Mouse (Mus musculus) T-cell, adult 2 months (primary cell): ENCODE data around the gene Slc22a16.
"Not testable (repeated sequence)": the region's sequence is repeated elsewhere in the genome, so short reads cannot be mapped to it uniquely, and the experiment has no call there.

Experiments used
- DNase-seq: peaks from one replicate; pipeline ENCODE4 v3.0.0; 2022; ENCODE audit warnings: low spot score

The Slc22a16 gene

DNA sequence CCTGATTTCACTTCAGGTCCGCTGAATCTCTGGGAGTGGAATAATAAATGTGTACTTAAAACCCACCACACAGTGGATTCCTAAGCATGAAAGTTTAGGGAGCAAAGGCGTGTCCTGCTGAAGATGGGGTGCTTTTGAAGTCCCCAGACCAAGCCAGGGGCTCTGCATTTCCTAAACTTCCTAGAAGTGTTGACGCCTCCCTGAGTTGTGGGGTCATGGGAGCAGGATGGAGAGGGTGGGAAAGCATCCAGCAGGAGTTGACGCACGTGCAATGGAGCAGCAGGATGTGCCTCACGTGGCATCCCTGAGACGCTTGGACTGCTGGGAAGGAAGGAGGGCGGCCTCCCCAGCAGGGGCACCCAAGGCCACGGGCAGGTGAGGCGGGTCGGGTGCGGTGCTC, at the start of gene Slc22a16:
Gene Slc22a16 (plus strand): TSS at position 301 of the 400 bp plus-strand sequence.
- DNase-seq: no peak

DNA sequence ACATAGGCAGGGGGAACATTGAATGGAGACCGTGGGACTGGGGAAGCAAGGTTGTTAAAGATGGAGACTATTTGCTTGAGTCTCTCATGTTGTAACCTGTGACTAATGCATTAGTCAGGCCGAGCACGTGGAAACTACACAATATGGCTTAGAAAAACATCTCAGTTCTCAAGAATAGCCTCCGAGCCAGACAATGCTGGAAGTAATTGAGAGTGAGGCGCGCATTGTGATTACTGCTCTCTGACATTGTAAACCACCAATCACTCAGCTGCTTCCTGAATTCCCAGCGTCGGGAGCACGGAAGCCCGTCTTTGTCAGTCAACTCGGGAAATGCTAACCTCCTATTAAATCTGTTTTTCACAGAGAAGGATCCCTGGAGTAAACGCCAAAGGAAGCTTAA, 48.6 kb upstream of the Slc22a16 start:
- DNase-seq: no peak

DNA sequence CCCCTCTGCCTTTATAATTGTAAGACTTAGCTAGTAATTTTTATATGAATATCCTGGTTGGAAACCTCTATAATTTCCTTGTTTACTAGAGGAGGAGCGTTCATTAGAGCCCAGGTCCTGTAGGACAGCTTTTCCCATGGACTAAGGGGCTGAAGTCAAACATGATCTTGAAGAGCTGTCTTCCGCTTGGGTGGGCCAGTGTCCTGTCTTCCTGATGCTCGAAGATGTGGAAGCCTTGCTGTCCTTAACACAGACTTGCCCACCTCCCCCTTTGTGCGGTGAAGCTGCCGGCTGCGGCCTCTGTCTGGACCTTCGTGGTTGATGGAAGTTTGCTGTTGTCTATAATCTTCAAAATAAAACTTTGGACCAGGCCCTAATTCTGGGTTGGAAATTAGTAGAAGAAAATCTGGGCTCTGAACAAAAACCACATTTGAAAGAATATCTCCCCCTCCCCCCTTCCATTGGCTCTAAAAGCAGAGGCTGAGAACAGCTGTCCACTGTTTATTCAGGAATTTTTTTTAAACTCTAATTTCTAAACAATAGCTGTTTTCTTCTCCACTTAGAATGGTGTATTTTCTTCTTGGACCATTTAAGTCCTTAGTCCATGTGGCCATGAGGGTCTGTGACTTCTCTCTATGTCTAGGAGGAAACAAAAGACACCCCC, 46.7 kb upstream of the Slc22a16 start:
- no peak for DNase-seq

DNA sequence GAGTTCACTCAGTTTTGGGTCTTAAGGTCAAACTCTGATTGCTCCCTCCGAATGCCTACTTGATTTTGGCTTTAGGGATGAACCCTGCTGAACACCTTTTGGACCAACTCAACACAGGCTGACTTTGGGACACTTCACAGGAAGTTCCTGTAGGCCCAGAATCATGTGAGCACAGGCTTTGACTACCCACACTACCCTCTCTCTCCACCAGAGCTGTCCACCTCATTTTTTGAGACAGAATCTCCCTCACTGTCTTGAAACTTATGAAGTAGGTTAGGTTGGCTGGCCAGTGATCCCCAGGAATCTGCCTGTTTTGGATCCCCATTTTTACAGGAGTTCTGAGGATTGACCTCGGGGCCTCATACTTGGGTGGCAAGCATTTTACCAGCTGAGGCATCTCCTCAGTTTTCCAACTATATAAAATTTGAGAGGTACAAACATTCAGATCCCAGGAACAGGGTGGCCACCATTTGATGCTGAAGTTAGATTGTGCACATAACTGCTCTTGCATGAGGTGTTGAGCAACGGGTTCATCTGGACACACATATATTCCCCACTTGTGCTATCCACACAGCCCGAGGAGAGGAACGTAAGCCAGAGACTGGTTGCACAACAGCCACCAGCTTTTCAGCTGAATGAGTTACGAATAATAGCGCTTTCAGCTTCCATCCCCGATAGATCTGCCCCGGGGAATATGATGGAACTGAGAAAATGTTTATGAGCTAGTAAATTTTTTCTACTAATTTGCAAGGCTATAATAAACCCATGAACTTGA, 45.9 kb upstream of the Slc22a16 start:
- DNase-seq: no peak

DNA sequence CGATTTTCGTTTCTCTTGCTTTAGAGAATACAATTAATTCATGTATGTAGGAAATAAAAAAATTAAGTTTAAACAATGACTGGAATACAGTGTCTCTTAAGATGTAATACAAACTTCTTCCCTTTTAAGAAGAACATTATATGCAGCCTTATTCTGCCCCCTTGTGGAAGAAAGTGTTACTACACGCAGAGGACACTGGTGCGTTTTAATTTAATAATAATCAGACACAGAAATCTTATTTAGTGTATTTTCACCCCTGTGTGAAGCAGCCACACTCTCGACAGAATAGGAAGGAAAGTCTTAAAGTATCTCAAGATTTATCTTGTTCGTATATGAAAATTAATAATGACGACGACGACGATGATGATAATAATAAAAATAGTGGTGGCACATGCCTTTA, 45.1 kb upstream of the Slc22a16 start:
- peak; percentile 59 for DNase-seq

DNA sequence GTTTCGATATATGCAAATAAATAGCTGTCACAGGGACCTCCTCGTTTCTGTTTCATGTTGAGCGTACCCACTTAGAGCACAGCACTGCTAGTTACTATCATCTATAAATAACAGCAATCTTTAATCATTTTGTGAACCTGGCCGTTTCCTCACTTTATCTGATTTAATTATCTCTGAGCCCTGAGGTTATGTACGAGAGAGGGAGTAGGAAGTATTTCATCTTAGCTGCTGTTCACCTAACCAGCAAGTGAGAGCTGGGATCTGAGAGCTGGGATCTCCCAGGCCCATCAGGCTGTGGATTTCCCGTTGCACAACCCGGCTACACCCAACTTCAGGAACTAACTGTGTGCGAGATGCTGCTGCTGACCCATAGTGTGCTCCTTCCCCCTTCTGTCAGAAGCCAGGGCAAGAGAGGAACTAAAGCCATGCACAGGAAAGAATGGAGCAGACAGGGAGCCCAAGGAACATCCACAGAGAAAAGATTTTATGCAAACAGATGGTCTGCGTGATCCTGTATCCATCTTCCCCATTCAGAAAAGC, 44.5 kb upstream of the Slc22a16 start:
- no peak for DNase-seq

DNA sequence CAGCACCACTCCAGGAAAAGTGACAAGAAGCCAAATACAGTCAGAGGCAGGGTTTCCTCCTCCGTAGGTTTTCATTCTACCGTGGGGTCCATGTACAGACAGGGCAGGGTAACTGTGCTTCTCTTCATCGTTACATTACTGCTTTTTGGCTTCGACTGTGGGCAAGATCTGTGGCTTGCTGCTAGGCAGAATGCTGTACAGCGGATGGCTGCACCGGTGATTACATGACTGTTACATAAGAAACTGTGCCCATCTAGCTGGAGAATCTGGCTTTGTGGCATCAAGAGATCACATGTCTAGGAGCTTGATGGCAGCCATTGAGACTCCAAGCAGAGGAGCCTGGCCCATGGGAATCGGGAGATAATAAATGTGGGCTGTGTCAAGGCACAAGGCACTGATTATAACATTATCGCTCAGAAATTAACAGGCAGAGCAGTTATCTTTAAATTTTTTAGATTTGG, 43.8 kb upstream of the Slc22a16 start:
- no peak for DNase-seq

DNA sequence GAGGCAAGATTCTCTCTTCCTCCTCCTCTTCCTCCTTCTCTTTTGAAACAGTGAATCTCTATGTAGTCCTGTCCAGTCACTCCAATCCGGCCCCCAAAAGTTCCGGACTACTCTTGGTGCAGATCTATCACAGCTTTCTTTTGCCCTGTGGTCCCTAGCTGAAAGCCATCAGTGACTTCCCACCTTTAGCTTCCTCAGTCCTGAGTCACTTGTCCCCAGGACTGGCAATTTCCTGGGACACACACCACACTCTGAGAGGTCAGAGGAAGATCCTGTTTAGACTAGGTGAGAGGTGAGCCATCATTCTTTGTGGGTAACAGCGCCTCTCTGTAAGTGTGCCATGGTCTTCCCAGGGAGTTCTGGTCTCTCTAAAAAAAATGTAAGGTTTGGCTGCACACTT, 43.1 kb upstream of the Slc22a16 start:
- DNase-seq: no peak

DNA sequence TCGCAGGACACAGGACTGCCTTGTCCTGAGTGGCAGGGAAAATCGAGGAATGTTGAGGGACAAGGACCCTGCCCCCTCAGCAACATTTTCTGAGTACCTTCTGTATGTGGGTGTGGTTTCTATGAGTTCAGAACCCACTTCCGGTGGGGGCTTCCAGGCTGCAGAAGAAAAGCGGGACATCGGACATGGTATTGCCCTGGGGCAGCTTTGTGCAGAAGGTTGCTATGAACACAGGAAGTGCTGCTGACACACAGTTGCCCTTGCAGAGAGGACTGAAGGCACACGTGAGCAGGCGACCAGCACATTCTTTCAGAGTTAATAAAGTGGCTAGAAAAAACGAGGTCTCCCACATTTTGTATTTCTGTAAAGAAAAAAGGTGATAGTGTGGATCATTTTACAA, 42.6 kb upstream of the Slc22a16 start:
- DNase-seq: peak; percentile 62

DNA sequence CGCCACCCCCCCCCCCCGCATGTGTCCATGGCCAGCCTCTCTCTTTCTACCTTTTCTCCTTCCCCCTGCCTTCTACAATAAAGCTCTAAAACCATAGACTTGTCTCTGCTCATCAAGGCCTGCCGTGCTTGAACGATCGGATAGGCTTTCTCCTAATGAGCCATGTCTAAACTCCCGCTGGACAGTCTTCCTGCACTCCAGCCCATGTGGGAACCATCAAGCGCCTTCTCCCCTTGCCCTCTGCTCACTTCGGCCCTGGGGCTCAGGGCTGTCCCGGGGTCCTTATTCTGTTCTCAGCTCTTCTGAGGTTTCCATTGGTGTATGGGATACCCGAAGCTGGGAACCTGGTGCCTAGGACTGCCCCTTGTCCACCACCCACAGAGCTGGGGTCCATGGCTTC, 41.5 kb upstream of the Slc22a16 start:
- DNase-seq: no peak

DNA sequence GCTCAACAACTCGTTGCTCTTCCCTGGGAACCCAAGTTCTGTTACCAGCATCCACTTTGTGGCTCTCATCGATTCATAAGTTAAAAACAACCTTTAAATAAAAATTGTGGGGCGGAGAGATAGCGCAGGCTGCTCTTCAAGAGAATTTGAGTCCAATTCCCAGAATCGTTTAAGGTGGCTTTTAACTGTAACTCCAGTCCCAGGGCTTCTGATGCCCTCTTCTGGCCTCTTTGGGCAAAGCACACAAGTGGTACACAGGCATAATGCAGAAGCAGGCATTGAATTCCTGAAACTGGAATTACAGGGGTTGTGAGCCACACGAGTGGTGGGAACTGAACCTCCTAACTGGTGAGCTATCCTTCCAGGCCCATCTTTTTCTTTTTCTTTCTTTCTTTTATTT, 40.5 kb upstream of the Slc22a16 start:
- peak; percentile 67 for DNase-seq

DNA sequence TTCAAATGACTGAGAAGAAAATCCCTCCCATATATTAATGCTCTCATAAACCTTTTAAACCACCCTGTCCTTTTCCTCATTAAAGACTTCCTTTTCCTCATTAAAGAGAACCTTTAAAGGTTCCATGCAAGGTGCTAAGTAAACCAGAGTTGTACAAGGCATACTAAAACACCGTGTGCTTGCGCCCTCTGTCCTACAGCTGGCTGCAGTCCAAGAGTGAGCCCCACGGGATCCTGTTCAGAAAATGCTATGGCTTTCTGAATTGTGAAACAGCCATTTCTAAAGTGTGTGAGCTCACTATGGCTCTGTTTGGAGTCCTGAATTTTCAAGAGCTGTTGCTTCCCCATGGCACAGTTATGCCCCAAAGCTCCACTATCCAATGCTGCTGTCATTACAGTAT, 39.5 kb upstream of the Slc22a16 start:
- no peak for DNase-seq

DNA sequence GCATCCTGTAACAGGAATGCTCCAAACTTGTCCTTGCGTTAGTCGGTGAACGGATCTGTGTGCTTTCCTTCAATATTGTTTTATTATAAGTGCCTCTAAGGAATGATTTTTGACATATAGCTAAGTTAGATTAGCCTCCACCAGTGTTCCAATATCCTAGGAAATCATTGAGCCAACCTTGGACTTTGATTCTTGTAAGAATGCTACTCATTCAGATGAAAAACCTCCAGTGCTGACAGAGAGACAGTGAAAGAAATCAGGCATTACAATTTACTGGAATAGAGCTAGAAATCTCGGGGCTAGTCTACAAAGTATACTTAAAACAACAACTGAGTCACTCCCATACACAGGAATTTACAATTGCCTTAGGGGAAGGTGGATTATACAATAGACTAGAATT, 37.5 kb upstream of the Slc22a16 start:
- DNase-seq: not testable (repeated sequence)

DNA sequence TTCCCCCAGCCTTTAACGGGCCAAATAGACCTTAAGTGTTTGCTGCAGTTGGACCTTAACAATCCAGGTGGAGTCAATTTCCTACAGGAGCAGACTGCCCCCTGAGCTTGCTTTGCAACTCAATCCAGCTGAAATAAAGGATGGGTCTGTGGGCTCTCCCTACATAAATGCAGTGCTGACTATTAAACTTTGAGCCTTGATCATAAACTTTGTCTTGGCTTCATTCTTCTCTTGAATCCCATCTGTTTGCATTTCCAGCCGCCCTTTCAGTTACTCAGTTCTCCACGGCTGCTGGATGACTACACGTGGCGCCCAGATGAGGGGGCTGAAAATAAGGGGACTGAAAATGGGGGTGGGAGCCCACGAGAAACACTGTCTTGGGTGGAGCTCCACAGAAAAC, 28.8 kb upstream of the Slc22a16 start:
- DNase-seq: no peak

DNA sequence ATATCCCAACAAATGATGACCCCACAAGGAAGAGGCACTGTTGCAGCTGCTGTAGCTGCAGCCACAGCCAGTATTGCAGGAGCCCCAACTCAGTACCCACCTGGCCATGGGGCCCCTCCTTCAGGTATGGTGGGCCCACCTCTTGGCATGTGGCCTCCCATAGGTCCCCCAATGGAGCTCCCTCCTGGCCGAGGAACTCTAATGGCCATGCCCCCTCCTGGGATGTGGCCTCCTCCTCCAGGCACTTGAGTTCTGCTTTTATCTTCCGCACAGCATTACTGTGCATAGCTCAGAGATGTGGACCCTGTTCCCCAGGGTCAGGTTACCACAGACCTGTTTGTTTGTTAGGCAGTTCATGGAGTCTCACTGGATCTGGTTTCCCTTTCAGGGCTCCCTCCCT, 20.8 kb upstream of the Slc22a16 start:
- no peak for DNase-seq

DNA sequence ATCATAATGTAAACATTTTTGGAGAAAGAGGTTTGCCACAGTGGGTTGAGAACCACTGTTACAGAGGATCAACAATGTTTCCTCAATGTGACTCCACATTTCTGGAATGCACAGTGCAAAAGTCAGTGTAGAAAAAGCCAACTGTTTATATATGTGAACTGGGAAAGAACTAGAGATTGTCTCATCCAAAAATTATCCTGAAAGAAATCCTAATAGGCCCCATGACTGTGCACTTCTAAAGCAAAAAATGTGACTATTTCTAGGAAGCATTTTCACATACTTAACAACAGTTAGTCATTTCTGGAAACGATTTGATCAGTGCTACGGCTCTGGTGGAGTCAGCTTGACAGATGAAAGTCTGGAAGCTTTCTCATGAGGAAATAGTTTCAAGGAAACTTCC, 18.3 kb upstream of the Slc22a16 start:
- DNase-seq: no peak

DNA sequence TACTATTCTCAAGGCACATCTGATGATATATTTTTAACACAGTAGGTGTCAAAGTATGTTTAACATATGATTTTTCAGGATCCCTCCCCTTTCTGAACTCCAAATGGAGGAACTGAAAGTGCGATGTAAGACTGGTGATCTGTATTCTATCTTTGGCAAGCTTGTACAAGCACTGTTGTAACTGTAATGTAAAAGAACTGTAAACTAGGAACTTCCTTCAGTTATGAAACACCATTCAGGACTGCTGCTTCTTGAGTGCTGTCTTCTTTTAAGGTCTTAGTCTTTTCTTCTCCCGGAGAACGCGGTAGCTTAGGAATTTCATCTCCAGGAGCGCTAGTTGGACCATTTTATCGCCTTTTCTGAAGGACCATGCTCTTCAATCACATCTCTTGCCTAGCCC, 4.4 kb upstream of the Slc22a16 start:
- not testable (repeated sequence) for DNase-seq

DNA sequence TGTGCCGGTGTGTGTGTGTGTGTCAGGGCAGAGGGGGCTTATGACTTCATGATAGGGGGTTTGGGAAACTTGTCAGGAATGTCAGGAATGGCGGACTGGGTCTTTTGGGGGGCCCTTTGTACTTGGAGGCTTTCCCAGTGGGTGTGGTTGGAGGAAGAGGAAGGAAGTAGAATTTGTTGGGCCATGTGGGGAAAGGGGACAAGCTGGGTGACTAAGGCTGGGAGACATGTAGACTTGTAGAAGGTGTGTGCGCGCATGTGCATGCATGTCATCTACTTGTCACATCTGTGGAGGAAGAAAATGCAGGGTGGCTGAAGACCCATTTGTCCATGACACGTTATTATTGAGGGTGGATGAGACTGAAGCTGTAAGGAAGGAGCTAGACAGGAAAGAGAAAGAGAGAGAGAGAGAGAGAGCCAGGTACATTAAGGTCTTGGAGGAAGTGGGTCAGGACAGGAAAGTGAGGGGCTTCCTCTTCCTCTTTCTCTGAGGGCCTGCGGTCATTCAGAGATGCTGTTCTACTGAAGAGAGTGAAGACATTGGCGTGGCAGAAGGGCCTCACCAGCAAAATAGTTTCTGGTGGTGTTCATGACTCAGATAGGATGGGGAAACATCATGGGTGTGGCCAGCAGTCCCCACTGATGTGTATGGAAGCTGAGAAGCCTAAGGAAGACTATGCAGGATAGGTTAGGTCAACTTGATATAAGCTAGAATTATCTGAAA, 5.9 kb downstream of the Slc22a16 start:
- DNase-seq: no peak

DNA sequence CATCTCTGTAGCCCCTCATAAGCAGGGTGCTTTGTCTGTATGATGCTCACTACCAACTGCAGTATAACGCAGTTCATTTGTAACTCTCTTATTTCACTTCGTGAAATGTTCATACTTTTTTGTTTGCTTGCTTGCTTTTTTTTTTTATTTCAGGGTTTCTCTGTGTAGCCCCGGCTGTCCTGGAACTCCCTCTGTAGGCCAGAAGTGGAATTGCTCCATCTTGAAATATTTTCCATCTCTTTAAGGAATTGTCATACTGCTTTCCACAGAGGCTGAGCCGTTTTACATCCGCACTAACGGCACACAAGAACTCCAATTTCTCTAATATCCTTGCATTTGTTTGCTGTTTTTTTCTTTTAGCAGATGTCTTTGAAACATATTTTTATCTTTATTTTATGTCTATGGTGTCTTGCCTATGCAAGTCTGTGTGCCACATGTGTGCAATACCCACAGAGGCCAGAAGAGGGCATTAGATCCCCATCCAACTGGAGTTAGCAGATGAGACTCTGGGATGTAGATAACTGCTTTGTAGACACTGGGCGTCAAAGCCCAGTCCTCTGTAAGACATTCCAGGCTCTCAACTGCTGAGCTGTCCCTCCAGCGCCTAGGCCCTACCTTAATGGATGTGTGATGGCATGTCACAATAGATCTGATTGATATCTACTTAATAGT, 13.6 kb downstream of the Slc22a16 start:
- peak; percentile 13 for DNase-seq

DNA sequence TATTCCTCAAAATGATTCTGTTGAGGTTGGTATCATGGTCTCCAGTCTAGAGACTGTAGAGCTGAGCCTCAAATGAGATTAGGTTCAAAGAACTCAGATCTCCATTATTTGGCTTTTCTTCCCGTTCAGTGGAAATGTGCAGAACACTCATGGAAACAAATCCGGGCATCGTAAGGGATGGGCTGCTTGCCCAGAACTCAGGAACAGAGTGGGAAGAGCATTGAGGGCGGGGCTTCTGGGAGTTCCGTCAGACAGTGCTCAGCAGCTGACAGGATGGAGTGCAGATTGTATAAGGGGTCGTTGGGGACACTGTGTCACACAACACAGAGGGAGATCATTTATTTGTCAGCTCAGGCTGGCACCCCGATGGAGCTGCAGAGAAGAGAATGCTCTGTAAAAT, 22.1 kb downstream of the Slc22a16 start:
- DNase-seq: no peak

DNA sequence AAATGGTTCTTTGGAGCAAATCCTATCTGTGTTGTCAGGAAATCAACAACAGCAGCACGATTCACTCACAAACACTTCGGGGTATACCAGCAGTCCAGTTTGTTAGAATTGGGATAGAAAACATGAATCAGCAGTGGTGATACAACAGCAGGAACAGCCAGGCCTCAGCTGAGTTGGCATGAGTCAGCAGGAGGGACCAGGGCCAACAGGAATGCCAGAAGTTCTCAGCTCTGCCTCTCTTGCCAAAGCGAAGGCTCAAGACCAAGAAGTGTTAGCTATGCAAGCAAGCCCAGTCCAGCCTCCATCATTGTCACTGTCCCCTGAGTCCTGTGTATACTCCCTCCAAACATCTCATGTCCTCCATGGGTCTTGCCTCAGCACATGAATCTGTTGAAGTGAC, 27.0 kb downstream of the Slc22a16 start:
- no peak for DNase-seq

DNA sequence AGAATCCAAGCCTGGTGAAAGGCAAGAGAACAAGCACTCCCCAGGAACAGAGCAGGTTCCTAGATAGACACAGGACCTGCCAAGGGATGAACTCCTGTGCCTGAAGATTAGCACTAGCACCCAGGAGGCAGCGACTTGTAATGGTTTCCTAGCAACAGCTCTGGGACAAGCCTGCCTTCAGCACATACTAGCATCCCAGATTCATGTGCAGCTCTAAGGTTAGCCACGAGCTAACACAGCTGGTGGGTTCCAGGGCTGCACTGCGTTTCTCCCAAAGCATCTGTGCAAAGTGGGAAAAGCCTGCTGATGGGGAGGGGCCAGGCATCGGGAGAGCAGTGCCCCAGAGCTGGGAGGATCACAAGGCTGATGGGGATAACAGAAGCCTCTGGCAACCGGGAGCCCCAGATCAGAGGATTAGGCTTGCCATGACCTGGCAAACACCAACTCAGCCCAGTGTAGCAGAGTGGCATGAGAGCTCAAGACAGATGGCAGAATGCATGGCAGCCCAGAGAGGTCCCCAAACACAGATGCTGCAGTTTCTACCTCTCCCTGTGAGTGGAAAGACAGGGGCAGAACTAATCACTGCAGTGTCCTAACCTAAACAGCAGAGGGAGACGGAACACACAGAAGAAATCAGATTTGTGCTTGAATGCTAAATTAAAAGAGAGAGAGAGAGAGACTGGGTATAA, 34.7 kb downstream of the Slc22a16 start:
- no peak for DNase-seq
